Comparison of ENCODE assay signal across 8 mouse cellular contexts in genomic region chr16:87261527-87261926, GRCm38 (mm10).
DNase-seq lines count a peak whose midpoint lies in the region; ATAC-seq and TF ChIP-seq lines count a peak whose summit lies in the region.

No protein-coding gene starts in this region.

- H3K4me2 ChIP-seq in limb, embryonic 13.5 days (replicated peaks): no peak overlapping the region

- 31% methylated on average over 7 of the region's 7 CpGs for WGBS in limb, embryonic 13.5 days
- 77% methylated on average over 7 of the region's 7 CpGs for WGBS in limb, embryonic 10.5 days

- DNase-seq in limb, embryonic 10.5 days (ENCODE audit: low spot score): no peak
- DNase-seq in gastrocnemius, postnatal 10 days: peak; percentile 39
- DNase-seq in kidney, adult 9 months: peak; percentile 72
- peak; percentile 65 for DNase-seq in lung, postnatal 14 days
- DNase-seq in thymus, postnatal 4 days: no peak

- H3K4me3 ChIP-seq in limb, embryonic 13.5 days: no peak overlapping the region
- H3K4me3 ChIP-seq in limb, embryonic 10.5 days: no peak overlapping the region
- H3K4me3 ChIP-seq in bone marrow macrophage, adult 2 months (ENCODE audit: insufficient read depth, low read length): no peak overlapping the region

- no peak overlapping the region for H3K27ac ChIP-seq in limb, embryonic 13.5 days
- no peak overlapping the region for H3K27ac ChIP-seq in limb, embryonic 10.5 days
- peak overlapping the region; percentile 77 for H3K27ac ChIP-seq in bone marrow macrophage, adult 2 months (ENCODE audit: insufficient read depth, low read depth, low read length)

- ATAC-seq in limb, embryonic 13.5 days (ENCODE audit: low FRiP score, low read depth): peak; percentile 76; the same call in 1 of the 2 replicates
- ATAC-seq in monocyte, adult 5-6 weeks (replicated peaks; ENCODE audit: insufficient number of reproducible peaks, low FRiP score, low TSS enrichment, poor library complexity, severe bottlenecking): no peak

- H3K4me1 ChIP-seq in limb, embryonic 13.5 days: peaks cover 15% of the 10 kb centered on the region; the same call in 1 of the 2 replicates
- no peaks in the 10 kb centered on the region for H3K4me1 ChIP-seq in limb, embryonic 10.5 days
- H3K4me1 ChIP-seq in bone marrow macrophage, adult 2 months (ENCODE audit: control insufficient read depth, insufficient read depth, low read length): peaks cover 46% of the 10 kb centered on the region

- no peaks in the 10 kb centered on the region for H3K36me3 ChIP-seq in limb, embryonic 13.5 days
- no peaks in the 10 kb centered on the region for H3K36me3 ChIP-seq in limb, embryonic 10.5 days

- no peak for TF ChIP-seq CTCF in bone marrow macrophage, adult 2 months (IDR thresholded peaks at IDR 0.05; ENCODE audit: low read depth, low read length)

- no peak for TF ChIP-seq POLR2A in bone marrow macrophage, adult 2 months (IDR thresholded peaks at IDR 0.05; ENCODE audit: borderline replicate concordance, low read depth, low read length)

- no peak overlapping the region for H3K9ac ChIP-seq in limb, embryonic 13.5 days

- H3K27me3 ChIP-seq in limb, embryonic 13.5 days: no peaks in the 10 kb centered on the region
- H3K27me3 ChIP-seq in limb, embryonic 10.5 days (ENCODE audit: low read depth, poor library complexity, severe bottlenecking): no peaks in the 10 kb centered on the region

- no peaks in the 10 kb centered on the region for H3K9me3 ChIP-seq in limb, embryonic 13.5 days
- H3K9me3 ChIP-seq in limb, embryonic 10.5 days (replicated peaks): no peaks in the 10 kb centered on the region

Comparison
In these comparisons a context has a peak if more than half of its experiments do, and no peak if none do; other contexts are left out.
1. DNase-seq: peak in gastrocnemius, postnatal 10 days (single experiment), kidney, adult 9 months (single experiment) and lung, postnatal 14 days (single experiment); none in limb, embryonic 10.5 days (single experiment) and thymus, postnatal 4 days (single experiment).